Mouse (Mus musculus) limb, embryonic 11.5 days (tissue): Measurements from ENCODE around the gene Ensa. TPM values are rescaled to one million over a fixed set of nuclear protein-coding genes. Genes with fewer than 3 reads are reported as not detected.
A peak's percentile ranks its signal among the peaks of the same experiment; 100 is the strongest.
"Not testable (repeated sequence)": the region's sequence is repeated elsewhere in the genome, so short reads cannot be mapped to it uniquely, and the experiment has no call there.

ENCODE experiments used
- ATAC-seq: fragments of 200-750 bp; cut with Nextera tagmentation; 2 replicates; pipeline ENCODE4 v1.8.0; 2017; ENCODE audit warnings: low read depth; ENCODE audit not compliant: insufficient number of reproducible peaks, low FRiP score, low TSS enrichment
- DNase-seq: peaks from one replicate; pipeline ENCODE4 v3.0.0-alpha.2; 2015; ENCODE audit warnings: low spot score
- H3K27ac ChIP-seq: fragments of 300-500 bp; sonication (generic); replicated peaks from 2 replicates; pipeline ENCODE4 v1.5.1; 2014; ENCODE audit warnings: low read depth, mild to moderate bottlenecking, low read length
- H3K27me3 ChIP-seq: fragments of 300-500 bp; sonication (generic); 2 replicates; pipeline ENCODE4 v1.6.1; 2014; ENCODE audit warnings: mild to moderate bottlenecking, low read length, mixed read lengths; ENCODE audit not compliant: control insufficient read depth, insufficient read depth
- H3K36me3 ChIP-seq: fragments of 300-500 bp; sonication (generic); 2 replicates; pipeline ENCODE4 v1.6.1; 2014; ENCODE audit warnings: mild to moderate bottlenecking, low read length, moderate library complexity, mixed read lengths; ENCODE audit not compliant: control insufficient read depth, insufficient read depth
- H3K4me1 ChIP-seq: fragments of 300-500 bp; sonication (generic); 2 replicates; pipeline ENCODE4 v1.6.1; 2014; ENCODE audit warnings: low read length, mixed read lengths; ENCODE audit not compliant: control insufficient read depth, insufficient read depth
- H3K4me2 ChIP-seq: fragments of 300-500 bp; sonication (generic); 2 replicates; pipeline ENCODE4 v1.6.1; 2014; ENCODE audit warnings: low read depth, mild to moderate bottlenecking, moderate library complexity; ENCODE audit not compliant: severe bottlenecking
- H3K4me3 ChIP-seq: fragments of 300-500 bp; sonication (generic); 2 replicates; pipeline ENCODE4 v1.5.1; 2014; ENCODE audit warnings: low read depth, low read length
- H3K9ac ChIP-seq: fragments of 300-500 bp; sonication (generic); 2 replicates; pipeline ENCODE4 v1.6.1; 2014; ENCODE audit warnings: mild to moderate bottlenecking, low read length
- H3K9me3 ChIP-seq: fragments of 300-500 bp; sonication (generic); 2 replicates; pipeline ENCODE4 v1.6.1; 2016; ENCODE audit warnings: low read length; ENCODE audit not compliant: control insufficient read depth
- WGBS: fragments of 180-500 bp; shearing (Covaris S2); extraction: QIAGEN DNeasy Blood & Tissue Kit; methylation state at CpG from one replicate; pipeline ENCODE4 v1.1.7; 2014; 5-methylcytosine and 5-hydroxymethylcytosine counted together
- polyA plus RNA-seq: library from polyadenylated mRNA; unstranded; fragments of >200 nt; fragmentation: Nextera tagmentation; extraction: Ambion mirVana; gene quantifications from 2 replicates; pipeline ENCODE4 v1.2.1, GENCODE M21; 2014

The Ensa gene
- polyA plus RNA-seq, 1 experiment from 2014 or later, result 78.7 TPM

GRCm38 (mm10) chr3:95651033-95651373, 26.2 kb downstream of the Ensa start:
- no peaks in the 10 kb centered on the region for H3K27me3 ChIP-seq
- no peak overlapping the region for H3K4me3 ChIP-seq
- H3K4me2 ChIP-seq, result no peak overlapping the region; the same call in 1 of the 2 replicates
- no peak overlapping the region for H3K9ac ChIP-seq
- 0 out of 2 replicates have a peak, but pooled peaks cover 5% of the 10 kb centered on the region for H3K4me1 ChIP-seq
- DNase-seq, result no peak
- ATAC-seq, result no peak
- no peak overlapping the region for H3K27ac ChIP-seq
- no peaks in the 10 kb centered on the region for H3K36me3 ChIP-seq
- H3K9me3 ChIP-seq, result no peaks in the 10 kb centered on the region
- WGBS, result 85% methylated on average over 3 of the region's 3 CpGs

- ATAC-seq (no peak), DNase-seq (no peak)
- no peak overlapping the region; the same call in 1 of the 2 replicates for H3K4me2 ChIP-seq
- no peaks in the 10 kb centered on the region for H3K27me3 ChIP-seq
- H3K36me3 ChIP-seq, result no peaks in the 10 kb centered on the region
- 0 out of 2 replicates have a peak, but pooled peaks cover 5% of the 10 kb centered on the region for H3K4me1 ChIP-seq
- no peak overlapping the region for H3K4me3 ChIP-seq
- no peak overlapping the region for H3K27ac ChIP-seq
- WGBS, result 85% methylated on average over 16 of the region's 16 CpGs
- H3K9me3 ChIP-seq, result no peaks in the 10 kb centered on the region
- H3K9ac ChIP-seq, result no peak overlapping the region
Observed at GRCm38 (mm10) chr3:95651391-95652203, 26.8 kb downstream of the Ensa start.

- no peak overlapping the region for H3K4me3 ChIP-seq
- H3K9ac ChIP-seq, result no peak overlapping the region
- H3K36me3 ChIP-seq, result no peaks in the 10 kb centered on the region
- H3K27ac ChIP-seq, result no peak overlapping the region
- no peaks in the 10 kb centered on the region for H3K27me3 ChIP-seq
- no peak overlapping the region for H3K4me2 ChIP-seq
- H3K9me3 ChIP-seq, result no peaks in the 10 kb centered on the region
- no peak for ATAC-seq
- 57% methylated on average over 7 of the region's 7 CpGs for WGBS
- DNase-seq, result no peak
- H3K4me1 ChIP-seq, result 0 out of 2 replicates have a peak, but pooled peaks cover 5% of the 10 kb centered on the region
Observed at GRCm38 (mm10) chr3:95652204-95652811, 27.5 kb downstream of the Ensa start.

GRCm38 (mm10) chr3:95652871-95653270, 28.1 kb downstream of the Ensa start:
- ATAC-seq, result no peak
- WGBS, result 19% methylated on average over 6 of the region's 6 CpGs
- Histone ChIP-seq H3K9ac (no peak overlapping the region), H3K4me2 (no peak overlapping the region), H3K27me3 (no peaks in the 10 kb centered on the region), H3K27ac (no peak overlapping the region), H3K9me3 (no peaks in the 10 kb centered on the region), H3K36me3 (no peaks in the 10 kb centered on the region), H3K4me1 (0 out of 2 replicates have a peak, but pooled peaks cover 5% of the 10 kb centered on the region), H3K4me3 (no peak overlapping the region)
- DNase-seq, result no peak

GRCm38 (mm10) chr3:95653473-95654034, 28.8 kb downstream of the Ensa start:
- 0 out of 2 replicates have a peak, but pooled peaks cover 5% of the 10 kb centered on the region for H3K4me1 ChIP-seq
- no peaks in the 10 kb centered on the region for H3K36me3 ChIP-seq
- H3K9me3 ChIP-seq, result no peaks in the 10 kb centered on the region
- DNase-seq, result no peak
- ATAC-seq, result no peak
- no peak overlapping the region for H3K27ac ChIP-seq
- no peaks in the 10 kb centered on the region for H3K27me3 ChIP-seq
- no peak overlapping the region for H3K4me2 ChIP-seq
- H3K9ac ChIP-seq, result peak overlapping the region; percentile 22; the same call in 1 of the 2 replicates
- WGBS, result 28% methylated on average over 11 of the region's 11 CpGs
- no peak overlapping the region for H3K4me3 ChIP-seq

- not testable (repeated sequence) for H3K9ac ChIP-seq, ATAC-seq, H3K4me1 ChIP-seq, H3K4me2 ChIP-seq, H3K4me3 ChIP-seq, H3K36me3 ChIP-seq, H3K9me3 ChIP-seq, DNase-seq, H3K27me3 ChIP-seq, H3K27ac ChIP-seq
- WGBS, result 90% methylated on average over 3 of the region's 3 CpGs
Observed at GRCm38 (mm10) chr3:95654371-95654770, 29.6 kb downstream of the Ensa start.

GRCm38 (mm10) chr3:95655437-95655836, 30.6 kb downstream of the Ensa start:
- H3K4me3 ChIP-seq, result no peak overlapping the region
- H3K36me3 ChIP-seq, result no peaks in the 10 kb centered on the region
- H3K4me2 ChIP-seq, result no peak overlapping the region
- 88% methylated on average over 5 of the region's 5 CpGs for WGBS
- ATAC-seq (no peak), DNase-seq (no peak)
- peaks cover 8% of the 10 kb centered on the region for H3K4me1 ChIP-seq
- H3K27ac ChIP-seq, result no peak overlapping the region
- H3K27me3 ChIP-seq, result no peaks in the 10 kb centered on the region
- H3K9ac ChIP-seq, result no peak overlapping the region
- H3K9me3 ChIP-seq, result no peaks in the 10 kb centered on the region

- H3K4me2 ChIP-seq, result no peak overlapping the region
- WGBS, result 91% methylated on average over 3 of the region's 3 CpGs
- ATAC-seq, result no peak
- no peak overlapping the region for H3K27ac ChIP-seq
- no peak overlapping the region for H3K9ac ChIP-seq
- no peaks in the 10 kb centered on the region; the same call in 1 of the 2 replicates for H3K36me3 ChIP-seq
- H3K4me1 ChIP-seq, result peaks cover 14% of the 10 kb centered on the region
- no peak for DNase-seq
- no peaks in the 10 kb centered on the region for H3K27me3 ChIP-seq
- H3K9me3 ChIP-seq, result no peaks in the 10 kb centered on the region
- 0 out of 2 replicates have a peak overlapping the region, but pooled peaks have one; percentile 1 for H3K4me3 ChIP-seq
Observed at GRCm38 (mm10) chr3:95657108-95657507, 32.3 kb downstream of the Ensa start.
